Mouse (Mus musculus) ES-E14 (cell line): ENCODE results near the gene Arsb. TPM values are rescaled to one million over a fixed set of nuclear protein-coding genes. Genes with fewer than 3 reads are reported as not detected.

Experiments used
- DNase-seq: peaks from one replicate; pipeline ENCODE4 v3.0.0-alpha.2; 2013; ENCODE audit warnings: low read depth, low spot score
- H3K27ac ChIP-seq: 2 replicates; pipeline ENCODE4 v1.5.1; 2012; ENCODE audit warnings: low read depth, mild to moderate bottlenecking, low read length, moderate library complexity, mixed read lengths; ENCODE audit not compliant: poor library complexity, insufficient read depth, severe bottlenecking
- H3K36me3 ChIP-seq: 2 replicates; pipeline ENCODE4 v1.6.1; 2012; ENCODE audit warnings: mild to moderate bottlenecking, low read length, moderate library complexity, mixed read lengths; ENCODE audit not compliant: control insufficient read depth, poor library complexity, insufficient read depth, severe bottlenecking
- H3K4me1 ChIP-seq, 2 experiments: fragments of 150-350 bp in 1 of 2; sonication (generic) in 1 of 2; 2 replicates each; pipeline ENCODE4 v1.6.1; 2012; ENCODE audit warnings: low read length in 2 of 2, mild to moderate bottlenecking in 1 of 2, mixed read lengths in 1 of 2; ENCODE audit not compliant: control insufficient read depth in 2 of 2, insufficient read depth in 2 of 2, poor library complexity in 1 of 2
- H3K4me3 ChIP-seq, 2 experiments: fragments of 150-350 bp in 1 of 2; sonication (generic) in 1 of 2; 2 replicates each; pipeline ENCODE4 v1.5.1; 2012; ENCODE audit warnings: low read length in 2 of 2, low read depth in 1 of 2, mild to moderate bottlenecking in 1 of 2, mixed read lengths in 1 of 2; ENCODE audit not compliant: insufficient read depth in 1 of 2, poor library complexity in 1 of 2, severe bottlenecking in 1 of 2
- H3K9ac ChIP-seq: 2 replicates; pipeline ENCODE4 v1.6.1; 2012; ENCODE audit warnings: low read depth, mild to moderate bottlenecking, low read length, mixed read lengths; ENCODE audit not compliant: poor library complexity, insufficient read depth, severe bottlenecking
- H3K9me3 ChIP-seq: fragments of 150-350 bp; sonication (generic); 2 replicates; pipeline ENCODE4 v1.6.1; 2012; ENCODE audit warnings: low read depth, mild to moderate bottlenecking, low read length; ENCODE audit not compliant: control insufficient read depth, insufficient read depth
- CHD2 ChIP-seq: IDR thresholded peaks from 2 replicates; pipeline ENCODE4 v1.6.1; 2014; ENCODE audit warnings: mild to moderate bottlenecking, low read depth, low read length, inconsistent platforms
- HCFC1 ChIP-seq: IDR thresholded peaks from 2 replicates; pipeline ENCODE4 v1.6.1; 2012; ENCODE audit warnings: low read length, inconsistent platforms, borderline replicate concordance; ENCODE audit not compliant: insufficient read depth
- MAFK ChIP-seq: IDR thresholded peaks from 2 replicates; pipeline ENCODE4 v1.6.1; 2014; ENCODE audit warnings: mild to moderate bottlenecking, low read depth, low read length, inconsistent platforms; ENCODE audit not compliant: insufficient read depth
- ZC3H11A ChIP-seq: IDR thresholded peaks from 2 replicates; pipeline ENCODE4 v1.6.1; 2012; ENCODE audit warnings: low read depth, mild to moderate bottlenecking, inconsistent platforms, low read length, borderline replicate concordance
- ZNF384 ChIP-seq: IDR thresholded peaks from 2 replicates; pipeline ENCODE4 v1.6.1; 2012; ENCODE audit warnings: low read depth, low read length, inconsistent platforms
- in situ Hi-C, 2 experiments: fragments of 600-800 bp; cut with MboI; formaldehyde crosslinking; loops; one replicate each; pipeline ENCODE4 v1.15.1; 2025; ENCODE audit warnings: low sequenced_read_pairs in 2 of 2, inconsistent platforms in 1 of 2; ENCODE audit not compliant: unreplicated experiment in 2 of 2
- total RNA-seq: library from RNA; depleted of rRNA; stranded (reverse); fragments of 300-350 nt; gene quantifications from 2 replicates; pipeline ENCODE4 v1.2.3, GENCODE M21; 2012

The Arsb gene
- total RNA-seq, 1 experiment: 1.1 TPM

DNA sequence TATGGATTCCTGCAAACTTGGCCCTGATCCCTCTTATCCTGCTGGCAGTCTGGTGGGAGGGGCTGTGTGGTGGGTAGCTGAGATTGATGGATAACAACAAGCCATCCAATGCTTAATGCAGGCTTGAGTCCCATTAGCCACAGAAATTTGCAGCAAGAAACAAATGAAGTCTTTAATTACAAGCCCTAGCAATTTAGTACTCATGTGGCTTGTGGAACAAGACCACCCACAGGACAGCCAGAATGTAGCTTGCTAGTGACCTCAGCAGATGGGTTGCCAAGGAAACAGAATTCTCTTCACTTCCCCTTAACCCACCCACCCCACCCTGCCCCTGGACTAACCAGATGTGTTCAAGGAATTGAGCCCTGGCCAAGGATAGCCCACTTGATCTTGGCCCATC is 194.8 kb downstream of the Arsb start:
- H3K4me1 ChIP-seq: peaks cover 0 to 2% of the 10 kb centered on the region in 2 experiments; a peak in 1 of 4 replicates
- TF ChIP-seq CHD2 (no peak), ZC3H11A (no peak), HCFC1 (no peak), ZNF384 (no peak), MAFK (no peak)
- no peak for DNase-seq
- in situ Hi-C loops: no loop called here
- no peak overlapping the region for H3K27ac ChIP-seq
- no peaks in the 10 kb centered on the region for H3K36me3 ChIP-seq
- no peaks in the 10 kb centered on the region for H3K9me3 ChIP-seq
- H3K4me3 ChIP-seq: no peak overlapping the region
- no peak overlapping the region for H3K9ac ChIP-seq

DNA sequence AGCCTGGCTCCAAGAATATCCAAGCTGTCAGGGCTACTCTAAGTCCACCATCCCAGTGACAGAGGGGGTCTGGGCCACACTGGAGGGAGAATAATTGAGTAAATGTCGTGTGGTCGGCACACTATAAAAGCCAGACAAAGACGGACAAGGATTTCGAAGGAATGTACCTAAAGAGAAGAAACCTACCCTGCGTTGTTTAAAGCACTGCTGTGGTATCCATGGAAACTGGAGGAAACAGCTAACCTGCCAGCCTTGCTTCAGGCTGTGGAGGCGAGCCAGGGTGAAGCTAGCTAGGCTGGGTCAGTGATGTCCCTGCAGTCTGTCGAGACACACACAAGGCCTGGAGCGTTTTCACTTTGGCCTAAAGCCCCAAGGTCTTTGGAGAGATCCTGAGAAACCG is 195.7 kb downstream of the Arsb start:
- TF ChIP-seq ZC3H11A (no peak), MAFK (no peak), HCFC1 (no peak), ZNF384 (no peak), CHD2 (no peak)
- no peak overlapping the region for H3K4me3 ChIP-seq
- in situ Hi-C loops: no loop called here
- no peaks in the 10 kb centered on the region for H3K9me3 ChIP-seq
- DNase-seq: no peak
- no peaks in the 10 kb centered on the region for H3K36me3 ChIP-seq
- no peak overlapping the region for H3K9ac ChIP-seq
- H3K4me1 ChIP-seq: peaks cover 0 to 2% of the 10 kb centered on the region in 2 experiments; a peak in 1 of 4 replicates
- no peak overlapping the region for H3K27ac ChIP-seq

DNA sequence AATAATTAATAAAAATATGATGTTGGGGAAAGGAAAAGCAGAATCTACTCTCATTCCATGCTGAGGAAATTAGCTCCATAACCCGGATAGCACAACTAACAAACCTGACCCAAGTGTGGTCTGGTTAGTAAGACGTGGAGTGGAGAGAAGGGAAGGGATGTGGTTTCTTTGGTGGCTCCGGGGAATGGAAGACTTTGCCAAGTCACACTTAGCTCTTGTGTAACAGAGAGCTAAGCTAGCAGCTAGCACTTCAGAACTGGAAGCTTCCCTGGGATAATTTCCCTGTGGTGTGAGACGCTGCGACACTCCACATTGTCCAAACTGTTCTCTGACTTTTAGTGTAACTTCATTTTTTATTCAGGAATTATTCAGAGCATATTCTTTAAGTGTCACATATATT is 198.7 kb downstream of the Arsb start:
- in situ Hi-C loops: no loop called here
- Histone ChIP-seq H3K4me1 (peaks cover 0 to 2% of the 10 kb centered on the region in 2 experiments; a peak in 1 of 4 replicates), H3K9me3 (no peaks in the 10 kb centered on the region), H3K9ac (no peak overlapping the region), H3K27ac (no peak overlapping the region), H3K4me3 (no peak overlapping the region), H3K36me3 (no peaks in the 10 kb centered on the region)
- TF ChIP-seq ZC3H11A (no peak), CHD2 (no peak), HCFC1 (no peak), ZNF384 (no peak), MAFK (no peak)
- DNase-seq: no peak

- no peak for DNase-seq
- H3K9ac ChIP-seq: no peak overlapping the region
- no peak overlapping the region for H3K4me3 ChIP-seq
- no peaks in the 10 kb centered on the region for H3K36me3 ChIP-seq
- no peaks in the 10 kb centered on the region for H3K9me3 ChIP-seq
- in situ Hi-C loops: no loop called here
- no peaks in the 10 kb centered on the region for H3K4me1 ChIP-seq
- no peak overlapping the region for H3K27ac ChIP-seq
- no peak for TF ChIP-seq HCFC1
- TF ChIP-seq ZC3H11A: no peak
- TF ChIP-seq CHD2: no peak
- TF ChIP-seq ZNF384: no peak
- TF ChIP-seq MAFK: no peak
Observed at GRCm38 (mm10) chr13:93972423-93972822, 201.0 kb downstream of the Arsb start.

DNA sequence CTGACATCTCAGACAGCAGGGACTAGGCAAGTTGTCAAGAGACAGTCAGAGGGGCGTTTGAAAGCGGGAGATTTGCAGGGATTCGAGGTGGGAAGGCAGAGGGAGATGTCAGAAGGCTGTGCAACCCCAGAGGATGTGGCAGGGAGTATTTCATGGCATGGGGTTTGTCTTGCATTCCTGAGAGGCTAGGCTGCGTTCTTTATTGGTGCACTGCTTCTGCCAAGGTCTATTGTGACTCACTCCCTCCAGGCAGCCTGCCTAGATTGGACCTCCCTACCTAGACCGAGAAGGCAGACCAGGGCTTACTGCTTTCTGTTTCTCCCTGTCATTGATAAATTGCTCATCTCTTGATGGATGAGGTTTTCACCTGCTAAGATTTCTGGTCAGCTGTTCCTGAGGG is 204.2 kb downstream of the Arsb start:
- Histone ChIP-seq H3K9me3 (no peaks in the 10 kb centered on the region), H3K4me1 (no peaks in the 10 kb centered on the region), H3K4me3 (no peak overlapping the region), H3K9ac (no peak overlapping the region), H3K36me3 (no peaks in the 10 kb centered on the region), H3K27ac (no peak overlapping the region)
- DNase-seq: no peak
- in situ Hi-C loops: no loop called here
- no peak for TF ChIP-seq HCFC1
